Mouse (Mus musculus) Muller cell, postnatal 12 days (primary cell): ENCODE results near the gene Secisbp2.
"Not testable (repeated sequence)": the region's sequence is repeated elsewhere in the genome, so short reads cannot be mapped to it uniquely, and the experiment has no call there.

ENCODE experiments used
- DNase-seq: peaks from one replicate; pipeline ENCODE4 v3.0.0-alpha.2; 2015; ENCODE audit errors: inconsistent ontology term

Gene Secisbp2

GRCm38 (mm10) chr13:51643924-51644828 is 7.3 kb upstream of the Secisbp2 start:
- no peak for DNase-seq

DNA sequence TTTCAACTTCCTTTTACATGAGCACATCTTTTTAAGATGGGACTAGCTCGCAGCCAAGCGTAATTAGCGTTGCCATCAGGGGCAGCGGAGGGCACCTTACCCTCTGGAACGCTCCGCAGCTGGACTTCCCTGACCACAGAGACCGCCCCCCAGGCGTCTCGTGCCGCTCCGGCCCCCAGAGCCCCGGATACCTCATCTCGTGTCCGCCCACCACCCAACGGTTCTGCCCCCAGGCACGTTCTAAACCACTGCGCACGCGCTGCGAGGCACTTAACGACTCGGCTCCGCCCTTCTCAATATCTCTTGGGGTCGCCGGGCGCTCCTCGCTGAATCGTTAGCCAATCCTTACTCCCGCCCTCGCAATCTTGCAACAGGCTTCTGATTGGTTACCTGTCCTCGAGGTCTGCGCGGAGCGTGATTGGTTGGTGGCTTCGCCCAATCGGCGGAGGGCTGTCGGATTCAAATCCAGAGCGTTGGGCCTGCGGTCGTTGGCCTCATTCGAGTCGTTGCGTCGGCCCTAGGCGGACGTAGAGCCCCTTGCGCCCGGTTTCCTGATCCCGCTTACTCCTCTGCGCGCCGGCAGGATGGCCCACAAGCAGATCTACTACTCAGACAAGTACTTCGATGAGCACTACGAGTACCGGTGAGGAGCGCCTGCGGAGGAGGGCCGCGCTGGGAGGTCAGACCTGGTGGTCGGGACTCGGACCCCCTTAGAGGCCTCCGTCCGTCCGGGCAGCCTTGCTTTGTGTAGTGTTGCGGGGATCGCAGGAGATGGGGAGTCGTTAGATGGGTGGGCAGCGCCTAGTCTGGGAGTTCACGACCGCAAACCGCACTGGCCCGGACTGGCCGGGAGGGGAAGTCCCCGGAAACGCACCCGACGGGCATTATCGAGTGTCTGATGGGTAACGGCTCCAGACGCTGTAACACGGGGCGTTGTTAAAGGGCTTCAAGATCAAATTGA is 6.4 kb upstream of the Secisbp2 start, which contains the start of gene Cks2:
TSS of gene Cks2 (plus strand) at position 404 of the 961 bp plus-strand sequence.
- DNase-seq, result peak; percentile 98

DNA sequence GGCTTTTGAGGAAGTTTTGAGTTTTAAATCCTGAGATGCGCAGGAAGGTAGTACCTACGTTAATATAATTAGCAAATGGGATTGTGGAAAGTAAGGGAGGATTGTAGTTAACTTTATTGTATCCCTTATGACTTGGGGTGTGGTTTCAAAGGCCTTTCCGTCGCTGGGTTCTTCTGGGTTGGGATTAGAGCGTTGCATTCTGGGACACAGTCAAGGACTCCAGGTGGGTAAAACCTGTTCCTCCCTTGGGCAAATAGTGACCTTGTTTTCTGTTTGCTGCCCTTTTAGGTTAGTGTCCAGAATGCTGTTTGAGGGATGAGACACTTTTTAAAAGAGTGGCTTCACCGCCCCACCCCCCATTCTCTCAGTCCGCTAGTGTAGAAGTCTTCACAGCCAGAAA is 5.6 kb upstream of the Secisbp2 start:
- DNase-seq, result peak; percentile 22

DNA sequence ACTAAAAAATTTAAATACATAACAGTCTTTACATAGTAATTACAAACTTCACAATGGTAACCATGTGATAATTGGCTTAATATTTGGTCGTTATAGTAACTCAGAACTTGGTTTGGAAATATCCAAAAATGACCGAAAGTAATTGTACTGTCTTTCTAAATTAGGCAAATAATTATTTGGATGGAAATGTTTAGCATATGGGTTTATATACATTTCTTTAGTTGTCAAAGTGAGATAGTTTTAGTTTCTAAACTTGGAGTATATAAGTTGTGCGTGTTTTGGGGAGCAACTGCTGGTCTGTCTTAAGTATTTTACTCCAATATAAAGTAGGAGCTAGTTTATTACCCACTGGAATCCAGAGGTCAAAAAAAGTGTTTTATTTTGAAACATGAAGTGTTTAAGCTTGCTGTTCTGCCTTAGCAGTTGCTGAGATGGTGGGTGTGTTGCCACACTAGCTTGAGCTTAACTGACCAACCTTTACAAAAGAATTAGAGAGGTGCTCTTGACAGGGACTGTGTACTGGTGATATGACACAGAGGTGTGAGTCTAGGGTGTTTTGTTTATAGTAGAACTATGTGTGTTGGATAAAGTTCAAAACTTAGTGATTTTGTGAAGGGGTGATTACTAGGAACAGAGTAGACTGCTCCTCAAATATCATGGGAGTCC is 5.0 kb upstream of the Secisbp2 start:
- no peak for DNase-seq

DNA sequence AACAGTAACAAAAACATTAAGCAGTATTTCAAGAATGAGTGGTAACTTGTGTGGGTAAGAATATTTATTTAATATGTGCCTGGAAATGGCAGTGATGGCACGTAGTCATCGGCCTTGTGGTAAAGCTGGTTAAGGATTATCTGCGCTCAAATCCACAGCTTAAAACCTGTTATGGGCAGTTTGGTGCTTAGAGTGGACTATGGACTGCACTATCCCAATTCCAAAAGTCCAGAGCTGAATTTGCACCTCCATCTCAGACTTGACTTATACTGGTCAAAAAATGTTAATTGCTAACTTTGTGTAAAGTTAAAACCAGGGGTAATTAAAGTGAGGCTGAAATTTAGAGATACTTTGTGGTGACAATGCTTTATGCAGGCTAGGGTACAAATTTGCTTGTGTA is 3.7 kb upstream of the Secisbp2 start:
- no peak for DNase-seq

DNA sequence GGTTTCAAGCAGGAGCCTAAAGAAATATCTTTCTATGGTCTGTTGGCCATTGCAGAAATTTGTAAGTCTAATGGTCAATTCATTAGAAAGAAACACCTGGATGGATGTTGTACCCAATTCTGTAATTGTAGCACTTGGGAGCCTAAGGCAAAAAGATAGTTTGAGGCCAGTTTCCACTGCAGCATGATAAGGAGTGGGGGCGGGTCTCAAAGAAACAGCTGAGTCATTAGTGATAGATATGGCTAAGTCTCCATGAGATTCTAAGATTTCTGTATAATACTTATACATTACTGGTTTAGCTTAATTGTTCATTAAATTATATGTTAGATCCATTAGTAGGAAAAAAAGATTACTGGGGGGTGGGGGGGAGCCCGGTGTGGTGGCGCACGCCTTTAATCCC is 3.3 kb upstream of the Secisbp2 start:
- DNase-seq, result no peak

- no peak for DNase-seq
Observed at GRCm38 (mm10) chr13:51649740-51650139, 1.8 kb upstream of the Secisbp2 start.

- no peak for DNase-seq
Observed at GRCm38 (mm10) chr13:51653159-51653558, 1.7 kb downstream of the Secisbp2 start.

DNA sequence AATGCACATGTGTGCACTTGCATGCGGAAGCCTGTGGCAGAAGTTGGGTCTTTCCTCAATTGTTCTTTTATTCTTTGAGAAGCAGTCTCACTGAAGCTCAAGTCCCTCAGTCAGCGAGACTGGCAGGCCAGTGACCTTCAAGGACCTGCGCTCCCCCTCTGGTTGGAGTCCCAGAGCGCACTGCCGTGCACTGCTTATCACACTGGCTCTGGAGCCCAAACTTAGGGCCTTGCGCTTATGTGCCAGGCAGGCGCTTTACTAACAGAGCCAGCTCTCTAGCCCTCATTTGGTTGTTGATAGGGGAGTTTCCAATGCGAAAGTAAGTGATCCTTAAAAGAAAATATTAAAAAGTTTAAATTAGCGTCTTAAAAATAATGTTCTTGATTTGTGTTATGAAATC is 2.5 kb downstream of the Secisbp2 start:
- no peak for DNase-seq

- no peak for DNase-seq
Observed at GRCm38 (mm10) chr13:51656516-51657235, 5.2 kb downstream of the Secisbp2 start.

DNA sequence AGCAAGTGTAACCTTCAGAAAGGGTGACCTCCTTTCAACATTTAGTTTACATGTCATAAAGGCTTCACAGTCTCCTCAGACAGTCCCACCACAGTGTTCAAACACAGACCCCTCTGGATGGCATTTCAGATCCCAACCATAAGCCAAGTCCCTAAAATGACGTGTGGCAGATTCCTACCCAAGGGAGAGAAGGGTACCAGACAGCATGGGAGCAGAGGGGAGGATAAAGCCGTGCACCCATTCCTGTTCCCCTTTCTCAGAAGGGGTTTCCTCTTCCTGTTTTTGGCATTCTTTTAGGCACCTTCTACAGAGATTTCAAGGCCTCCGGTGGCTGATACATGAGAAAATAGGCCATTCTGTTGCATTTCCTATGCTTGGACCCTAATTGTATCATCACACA is 6.6 kb downstream of the Secisbp2 start:
- no peak for DNase-seq

- no peak for DNase-seq
Observed at GRCm38 (mm10) chr13:51659573-51659972, 8.1 kb downstream of the Secisbp2 start.

DNA sequence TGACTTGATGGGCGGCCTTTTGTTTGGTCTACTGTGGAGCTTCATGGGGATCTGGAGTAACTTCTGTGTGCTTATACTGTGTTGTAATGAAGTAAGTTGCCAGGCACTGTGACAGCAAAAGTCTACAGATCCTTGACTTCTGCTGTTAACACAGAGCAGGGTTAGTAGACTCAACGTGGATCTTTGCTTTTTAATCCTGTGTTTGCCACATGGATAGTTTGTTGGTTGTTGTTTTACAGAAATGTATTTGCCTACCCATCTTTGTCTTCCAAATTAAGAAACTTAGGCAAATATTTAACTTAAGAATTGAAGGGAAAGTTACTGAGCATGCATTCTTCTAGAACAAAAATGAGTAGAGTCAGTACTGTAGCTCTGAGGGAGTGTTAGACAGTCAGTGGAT is 12.1 kb downstream of the Secisbp2 start:
- DNase-seq, result no peak

DNA sequence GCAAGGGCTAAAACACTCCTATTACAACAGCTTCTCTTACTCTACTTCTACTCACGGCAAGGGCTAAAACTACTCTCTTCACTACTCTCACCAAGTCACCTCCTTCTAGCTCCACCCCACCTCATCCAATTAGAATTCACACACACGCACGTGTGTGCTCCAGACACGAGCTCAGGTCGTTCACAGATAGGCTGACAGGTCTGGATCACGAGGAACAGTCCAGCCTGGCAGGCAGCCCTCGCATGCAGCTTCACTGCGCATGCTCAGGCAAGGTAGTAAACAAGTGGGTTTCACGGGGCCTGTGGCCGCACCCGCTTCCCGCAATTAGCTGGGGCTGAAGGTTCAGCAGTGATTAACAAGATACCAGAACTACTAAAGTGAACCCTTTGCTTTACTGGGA is 16.7 kb downstream of the Secisbp2 start:
- not testable (repeated sequence) for DNase-seq

- peak; percentile 14 for DNase-seq
Observed at GRCm38 (mm10) chr13:51676641-51677040, 25.1 kb downstream of the Secisbp2 start.

- no peak for DNase-seq
Observed at GRCm38 (mm10) chr13:51677041-51677440, 25.5 kb downstream of the Secisbp2 start.

DNA sequence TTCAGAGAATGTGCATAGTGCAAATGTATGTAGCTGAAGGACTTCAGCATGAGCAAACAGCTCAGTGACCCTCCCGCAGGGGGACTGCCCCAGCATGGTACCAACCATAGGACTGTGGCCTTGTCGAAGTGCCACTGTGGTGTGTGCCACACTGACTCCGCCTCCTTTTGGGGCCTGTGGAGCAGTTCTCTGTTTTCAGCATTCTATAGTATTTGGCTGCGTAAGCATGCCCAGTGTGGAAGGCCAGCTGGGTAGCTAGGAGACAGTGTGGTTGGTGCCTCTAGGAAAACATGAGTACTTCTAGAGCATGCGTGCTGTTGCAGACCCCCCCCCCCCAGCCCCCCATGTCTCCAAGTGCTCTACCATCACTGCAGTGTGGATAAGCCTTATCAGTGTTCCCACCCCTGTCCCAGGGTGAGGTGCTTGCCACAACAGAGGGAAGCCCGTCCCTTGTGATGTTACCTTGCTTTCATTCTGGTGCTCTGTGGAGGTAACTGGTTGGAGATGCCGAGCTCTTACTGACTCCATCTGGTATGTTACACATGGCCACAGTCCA is 26.2 kb downstream of the Secisbp2 start:
- no peak for DNase-seq

DNA sequence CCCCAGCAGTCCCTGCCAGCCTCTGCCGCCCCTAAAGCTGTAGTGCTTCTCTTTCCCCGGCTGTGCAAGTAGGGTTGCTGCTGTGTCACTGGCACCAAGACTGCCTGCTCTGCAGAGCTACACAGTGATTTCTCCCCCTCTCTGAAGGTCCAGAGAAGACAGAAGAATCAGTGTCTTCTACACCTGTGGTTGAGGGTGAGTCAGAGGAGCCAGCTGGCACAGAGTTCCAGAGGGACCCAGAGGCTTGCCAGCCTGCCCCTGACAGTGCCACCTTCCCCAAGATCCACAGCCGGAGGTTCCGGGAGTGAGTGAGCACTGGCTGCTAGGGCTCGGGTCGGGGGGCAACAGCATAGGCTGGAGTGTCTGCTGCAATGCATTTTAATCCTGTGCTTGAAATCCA is 27.2 kb downstream of the Secisbp2 start:
- DNase-seq, result no peak

DNA sequence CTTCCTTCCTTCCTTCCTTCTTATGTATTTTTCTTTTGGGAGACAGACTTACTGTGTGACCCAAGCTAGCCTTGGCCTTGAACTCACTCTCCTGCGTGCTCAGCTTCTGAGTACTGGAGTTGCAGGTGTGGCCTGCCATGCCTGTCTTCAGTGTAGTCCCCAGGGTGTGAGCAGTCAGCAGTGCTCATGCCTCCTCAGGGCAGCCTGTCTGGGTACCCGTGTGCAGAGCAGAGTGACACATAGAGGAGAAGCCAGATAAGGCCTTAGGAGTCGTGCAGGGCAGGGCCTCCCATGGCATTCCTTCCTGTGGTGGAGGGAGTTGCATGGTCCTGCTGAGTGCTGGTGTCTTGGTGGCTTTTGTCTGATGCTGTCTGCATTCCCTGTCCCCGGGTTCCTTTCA is 27.8 kb downstream of the Secisbp2 start:
- DNase-seq, result no peak

- DNase-seq, result no peak
Observed at GRCm38 (mm10) chr13:51681076-51681475, 29.6 kb downstream of the Secisbp2 start.

DNA sequence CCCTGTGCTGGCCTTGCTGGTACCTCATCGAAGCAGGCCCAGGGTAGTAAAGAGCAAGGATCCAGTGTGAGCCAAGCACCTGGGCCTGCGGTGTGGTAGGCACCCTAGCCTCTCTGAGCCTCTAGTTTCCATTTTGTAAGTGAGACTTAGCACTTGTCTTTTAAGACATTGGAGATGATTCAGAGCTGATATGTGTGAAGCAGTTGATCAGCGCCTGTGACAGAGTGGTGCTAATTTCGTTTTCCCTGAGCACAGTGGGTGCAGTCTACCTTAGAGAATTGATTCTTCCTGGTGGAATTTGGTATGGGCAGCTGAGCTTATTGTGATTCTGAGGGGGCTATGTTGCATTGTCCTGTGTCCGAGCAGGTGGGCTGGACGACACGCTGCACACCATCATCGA is 30.1 kb downstream of the Secisbp2 start:
- no peak for DNase-seq
